Mouse (Mus musculus) MEL (cell line): ENCODE measurements at regions not wholly inside any gene's neighbourhood (a gene's known extent, or its start where the extent isn't known, plus 50 kb on each side); places are given as distances from the start of the nearest gene placed in this dataset.
A peak's percentile ranks its signal among the peaks of the same experiment; 100 is the strongest.

ENCODE experiments used
- DNase-seq: peaks from one replicate; pipeline ENCODE4 v3.0.0; 2011; ENCODE audit warnings: low read depth, low spot score
- H3K27ac ChIP-seq: 2 replicates; pipeline ENCODE4 v1.5.1; 2012; ENCODE audit warnings: low read depth, mild to moderate bottlenecking, control low read depth, low read length, moderate library complexity; ENCODE audit not compliant: control insufficient read depth
- H3K27me3 ChIP-seq, 2 experiments: fragments of 150-350 bp in 1 of 2; sonication (generic) in 1 of 2; 2 replicates each; pipeline ENCODE4 v1.6.1; 2012; ENCODE audit warnings: low read length in 2 of 2, mild to moderate bottlenecking in 2 of 2, improper control_type of control experiment in 1 of 2, moderate library complexity in 1 of 2; ENCODE audit not compliant: insufficient read depth in 2 of 2, control insufficient read depth in 1 of 2
- H3K36me3 ChIP-seq, 2 experiments: 2 replicates each; pipeline ENCODE4 v1.6.1; 2012 to 2014; ENCODE audit warnings: low read length in 2 of 2, improper control_type of control experiment in 1 of 2, inconsistent platforms in 1 of 2, mild to moderate bottlenecking in 1 of 2; ENCODE audit not compliant: insufficient read depth in 2 of 2, control insufficient read depth in 1 of 2
- H3K4me1 ChIP-seq, 2 experiments: fragments of 150-350 bp in 1 of 2; sonication (generic) in 1 of 2; 2 replicates each; pipeline ENCODE4 v1.6.1; 2012; ENCODE audit warnings: low read length in 2 of 2, improper control_type of control experiment in 1 of 2, mild to moderate bottlenecking in 1 of 2; ENCODE audit not compliant: insufficient read depth in 2 of 2, control insufficient read depth in 1 of 2
- H3K4me3 ChIP-seq, 2 experiments: fragments of 150-350 bp in 1 of 2; sonication (generic) in 1 of 2; 2 replicates each; pipeline ENCODE4 v1.5.1; 2012; ENCODE audit warnings: low read depth in 2 of 2, low read length in 2 of 2, mild to moderate bottlenecking in 2 of 2, moderate library complexity in 2 of 2, control low read depth in 1 of 2, improper control_type of control experiment in 1 of 2; ENCODE audit not compliant: control insufficient read depth in 1 of 2, insufficient read depth in 1 of 2
- H3K79me2 ChIP-seq: 2 replicates; pipeline ENCODE4 v1.6.1; 2012; ENCODE audit warnings: mild to moderate bottlenecking, low read length, moderate library complexity; ENCODE audit not compliant: control insufficient read depth, poor library complexity, insufficient read depth
- H3K9ac ChIP-seq: 2 replicates; pipeline ENCODE4 v1.6.1; 2012; ENCODE audit warnings: low read depth, mild to moderate bottlenecking, control low read depth, low read length, moderate library complexity; ENCODE audit not compliant: control insufficient read depth, poor library complexity, severe bottlenecking
- H3K9me3 ChIP-seq: fragments of 150-350 bp; sonication (generic); replicated peaks from 2 replicates; pipeline ENCODE4 v1.6.1; 2012; ENCODE audit warnings: mild to moderate bottlenecking, low read length, improper control_type of control experiment, moderate library complexity; ENCODE audit not compliant: insufficient read depth
- BHLHE40 ChIP-seq: IDR thresholded peaks from 2 replicates; pipeline ENCODE4 v1.6.1; 2012; ENCODE audit warnings: low read depth, mild to moderate bottlenecking, inconsistent platforms, low read length, improper control_type of control experiment, borderline replicate concordance
- CHD1 ChIP-seq: IDR thresholded peaks from 2 replicates; pipeline ENCODE4 v1.6.1; 2012; ENCODE audit warnings: low read depth, mild to moderate bottlenecking, inconsistent platforms, low read length, improper control_type of control experiment
- CTCF ChIP-seq, 3 experiments: IDR thresholded peaks in 2 of 3; conservative IDR thresholded peaks in 1 of 3; 2 replicates each; pipeline ENCODE4 v1.5.1; 2011 to 2012; ENCODE audit warnings: low read length in 3 of 3, low read depth in 2 of 3, mild to moderate bottlenecking in 2 of 3, improper control_type of control experiment in 1 of 3, inconsistent platforms in 1 of 3, mixed read lengths in 1 of 3, moderate library complexity in 1 of 3; ENCODE audit not compliant: control insufficient read depth in 1 of 3, insufficient read depth in 1 of 3, poor library complexity in 1 of 3, severe bottlenecking in 1 of 3
- EP300 ChIP-seq, 2 experiments: IDR thresholded peaks; 2 replicates each; pipeline ENCODE4 v1.6.1; 2011; ENCODE audit warnings: improper control_type of control experiment in 2 of 2, low read length in 2 of 2, low read depth in 1 of 2, mild to moderate bottlenecking in 1 of 2
- GABPA ChIP-seq: IDR thresholded peaks from 2 replicates; pipeline ENCODE4 v1.6.1; 2012; ENCODE audit warnings: low read depth, mild to moderate bottlenecking, inconsistent platforms, low read length, improper control_type of control experiment, moderate library complexity
- HCFC1 ChIP-seq: IDR thresholded peaks from 2 replicates; pipeline ENCODE4 v1.6.1; 2012; ENCODE audit warnings: low read depth, mild to moderate bottlenecking, inconsistent platforms, low read length, improper control_type of control experiment, moderate library complexity
- MXI1 ChIP-seq: IDR thresholded peaks from 2 replicates; pipeline ENCODE4 v1.6.1; 2011; ENCODE audit warnings: mild to moderate bottlenecking, low read depth, low read length, improper control_type of control experiment
- POLR2AphosphoS2 ChIP-seq: IDR thresholded peaks from 2 replicates; pipeline ENCODE4 v1.6.1; 2011; ENCODE audit warnings: low read length, improper control_type of control experiment
- RAD21 ChIP-seq: IDR thresholded peaks from 2 replicates; pipeline ENCODE4 v1.6.1; 2011; ENCODE audit warnings: mild to moderate bottlenecking, low read depth, low read length, improper control_type of control experiment
- SMC3 ChIP-seq: IDR thresholded peaks from 2 replicates; pipeline ENCODE4 v1.6.1; 2011; ENCODE audit warnings: low read depth, low read length, improper control_type of control experiment
- TBP ChIP-seq: IDR thresholded peaks from 2 replicates; pipeline ENCODE4 v1.8.0; 2011; ENCODE audit warnings: low read depth, low read length, improper control_type of control experiment
- ZC3H11A ChIP-seq: IDR thresholded peaks from 2 replicates; pipeline ENCODE4 v1.6.1; 2012; ENCODE audit warnings: low read depth, mild to moderate bottlenecking, inconsistent platforms, low read length, improper control_type of control experiment
- ZMIZ1 ChIP-seq: IDR thresholded peaks from 2 replicates; pipeline ENCODE4 v1.6.1; 2012; ENCODE audit warnings: low read depth, mild to moderate bottlenecking, inconsistent platforms, low read length, improper control_type of control experiment, moderate library complexity

GRCm38 (mm10) chr19:56201007-56201682 is 85.8 kb upstream of the Habp2 start:
- Histone ChIP-seq H3K4me1 (no peaks in the 10 kb centered on the region; a peak in 1 of 4 replicates), H3K27ac (no peak overlapping the region), H3K4me3 (no peak overlapping the region), H3K79me2 (no peaks in the 10 kb centered on the region), H3K9ac (no peak overlapping the region), H3K27me3 (no peaks in the 10 kb centered on the region), H3K9me3 (no peaks in the 10 kb centered on the region), H3K36me3 (no peaks in the 10 kb centered on the region)
- TF ChIP-seq HCFC1 (no peak), EP300 (IDR thresholded peaks at IDR 0.05; ENCODE audit: low read depth in 1 of 2, low read length in 2 of 2) (no peak), TBP (no peak), MXI1 (no peak), SMC3 (peak; percentile 63), BHLHE40 (no peak), CHD1 (no peak), RAD21 (peak; percentile 35), CTCF (IDR thresholded peaks at IDR 0.05 in 2 of 3, conservative IDR thresholded peaks at IDR 0.05 in 1 of 3; ENCODE audit: control insufficient read depth in 1 of 3, insufficient read depth in 1 of 3, low read depth in 2 of 3, low read length in 3 of 3, poor library complexity in 1 of 3, severe bottlenecking in 1 of 3) (peak; percentile 57 to 83 (median 70))
- peak; percentile 52 for DNase-seq

GRCm38 (mm10) chr19:56201738-56202480 is 85.0 kb upstream of the Habp2 start:
- H3K36me3 ChIP-seq = no peaks in the 10 kb centered on the region
- no peaks in the 10 kb centered on the region for H3K9me3 ChIP-seq
- DNase-seq = peak; percentile 60
- no peaks in the 10 kb centered on the region for H3K79me2 ChIP-seq
- H3K27ac ChIP-seq = no peak overlapping the region
- no peak overlapping the region for H3K4me3 ChIP-seq
- TF ChIP-seq CHD1 (no peak), RAD21 (peak; percentile 80), SMC3 (peak; percentile 87), ZC3H11A (peak; percentile 80), ZMIZ1 (no peak), POLR2AphosphoS2 (no peak), GABPA (no peak), CTCF (IDR thresholded peaks at IDR 0.05 in 2 of 3, conservative IDR thresholded peaks at IDR 0.05 in 1 of 3; ENCODE audit: control insufficient read depth in 1 of 3, insufficient read depth in 1 of 3, low read depth in 2 of 3, low read length in 3 of 3, poor library complexity in 1 of 3, severe bottlenecking in 1 of 3) (peak; percentile 61 to 91 (median 81))
- no peak overlapping the region for H3K9ac ChIP-seq
- no peaks in the 10 kb centered on the region for H3K27me3 ChIP-seq
- no peaks in the 10 kb centered on the region; a peak in 1 of 4 replicates for H3K4me1 ChIP-seq
